Mouse (Mus musculus): Measurements from ENCODE around the gene Dlk1.

- TF ChIP-seq TAL1 (IDR thresholded peaks at IDR 0.05; ENCODE audit: low read length) (no peak), GATA1 (IDR thresholded peaks at IDR 0.05; ENCODE audit: low read length) (no peak)
Measured at GRCm38 (mm10) chr12:109472627-109473026, 20.0 kb downstream of the Dlk1 start.
